Mouse (Mus musculus): ENCODE results near the gene Pxmp2. TPM values are rescaled to one million over a fixed set of nuclear protein-coding genes. Genes with fewer than 3 reads are reported as not detected.

The Pxmp2 gene
- polyA plus RNA-seq, 1 experiment from 2014 or later: 14.6 TPM

GRCm38 (mm10) chr5:110274846-110275245 is 11.1 kb downstream of the Pxmp2 start:
- no peak overlapping the region for H3K9ac ChIP-seq (ENCODE audit: low read length)
- H3K4me2 ChIP-seq (ENCODE audit: low read length): no peak overlapping the region
- ATAC-seq (ENCODE audit: insufficient number of reproducible peaks, insufficient read depth, low FRiP score, low read depth): no peak
- WGBS: 57% methylated on average over 2 of the region's 2 CpGs
- H3K27ac ChIP-seq (replicated peaks in 1 of 2; ENCODE audit: control insufficient read depth in 1 of 2, insufficient read depth in 1 of 2, low read depth in 2 of 2, low read length in 2 of 2): no peak overlapping the region
- H3K4me1 ChIP-seq (ENCODE audit: control insufficient read depth in 2 of 2, insufficient read depth in 2 of 2, low read length in 2 of 2): no peaks in the 10 kb centered on the region
- H3K9me3 ChIP-seq (ENCODE audit: control insufficient read depth, low read length): no peaks in the 10 kb centered on the region
- H3K27me3 ChIP-seq (ENCODE audit: control insufficient read depth, insufficient read depth, low read length): no peaks in the 10 kb centered on the region
- H3K36me3 ChIP-seq (ENCODE audit: control insufficient read depth, insufficient read depth, low read length): no peaks in the 10 kb centered on the region
- H3K4me3 ChIP-seq (ENCODE audit: control insufficient read depth in 1 of 2, insufficient read depth in 1 of 2, low read depth in 1 of 2, low read length in 2 of 2): no peak overlapping the region

- no peak for ATAC-seq (ENCODE audit: insufficient number of reproducible peaks, insufficient read depth, low FRiP score, low read depth)
- Histone ChIP-seq H3K4me3 (ENCODE audit: control insufficient read depth in 1 of 2, insufficient read depth in 1 of 2, low read depth in 1 of 2, low read length in 2 of 2) (no peak overlapping the region), H3K9ac (ENCODE audit: low read length) (no peak overlapping the region), H3K27me3 (ENCODE audit: control insufficient read depth, insufficient read depth, low read length) (no peaks in the 10 kb centered on the region), H3K36me3 (ENCODE audit: control insufficient read depth, insufficient read depth, low read length) (no peaks in the 10 kb centered on the region), H3K4me1 (ENCODE audit: control insufficient read depth in 2 of 2, insufficient read depth in 2 of 2, low read length in 2 of 2) (no peaks in the 10 kb centered on the region), H3K9me3 (ENCODE audit: control insufficient read depth, low read length) (no peaks in the 10 kb centered on the region), H3K27ac (replicated peaks in 1 of 2; ENCODE audit: control insufficient read depth in 1 of 2, insufficient read depth in 1 of 2, low read depth in 2 of 2, low read length in 2 of 2) (no peak overlapping the region), H3K4me2 (ENCODE audit: low read length) (no peak overlapping the region)
- WGBS: 75% methylated on average over 4 of the region's 4 CpGs
Observed at GRCm38 (mm10) chr5:110274147-110274546, 11.8 kb downstream of the Pxmp2 start.

GRCm38 (mm10) chr5:110270242-110270641 is 15.7 kb downstream of the Pxmp2 start:
- Histone ChIP-seq H3K36me3 (ENCODE audit: control insufficient read depth, insufficient read depth, low read length) (peaks cover 25% of the 10 kb centered on the region), H3K27ac (replicated peaks in 1 of 2; ENCODE audit: control insufficient read depth in 1 of 2, insufficient read depth in 1 of 2, low read depth in 2 of 2, low read length in 2 of 2) (no peak overlapping the region), H3K4me2 (ENCODE audit: low read length) (no peak overlapping the region), H3K4me3 (ENCODE audit: control insufficient read depth in 1 of 2, insufficient read depth in 1 of 2, low read depth in 1 of 2, low read length in 2 of 2) (no peak overlapping the region), H3K27me3 (ENCODE audit: control insufficient read depth, insufficient read depth, low read length) (no peaks in the 10 kb centered on the region), H3K4me1 (ENCODE audit: control insufficient read depth in 2 of 2, insufficient read depth in 2 of 2, low read length in 2 of 2) (peaks cover 3 to 8% of the 10 kb centered on the region in 2 experiments; a peak in 3 of 4 replicates), H3K9ac (ENCODE audit: low read length) (no peak overlapping the region), H3K9me3 (ENCODE audit: control insufficient read depth, low read length) (no peaks in the 10 kb centered on the region)
- no peak for ATAC-seq (ENCODE audit: insufficient number of reproducible peaks, insufficient read depth, low FRiP score, low read depth)
- 92% methylated on average over 6 of the region's 6 CpGs for WGBS

- Histone ChIP-seq H3K4me2 (ENCODE audit: low read length) (peak within 1 kb of the TSS; percentile 94), H3K9ac (ENCODE audit: low read length) (peak within 1 kb of the TSS; percentile 96), H3K36me3 (ENCODE audit: control insufficient read depth, insufficient read depth, low read length) (peaks cover 33% of the 10 kb centered on the region), H3K9me3 (ENCODE audit: control insufficient read depth, low read length) (no peaks in the 10 kb centered on the region), H3K4me3 (ENCODE audit: control insufficient read depth in 1 of 2, insufficient read depth in 1 of 2, low read depth in 1 of 2, low read length in 2 of 2) (peak within 1 kb of the TSS; percentile 86 to 97), H3K27me3 (ENCODE audit: control insufficient read depth, insufficient read depth, low read length) (no peaks in the 10 kb centered on the region), H3K4me1 (ENCODE audit: control insufficient read depth in 2 of 2, insufficient read depth in 2 of 2, low read length in 2 of 2) (peaks cover 3 to 8% of the 10 kb centered on the region in 2 experiments; a peak in 3 of 4 replicates), H3K27ac (replicated peaks in 1 of 2; ENCODE audit: control insufficient read depth in 1 of 2, insufficient read depth in 1 of 2, low read depth in 2 of 2, low read length in 2 of 2) (peak within 1 kb of the TSS in 1 of 2 experiments; percentile 71; a peak in 3 of 4 replicates)
- WGBS: 1% methylated on average over 52 of the region's 66 CpGs
- ATAC-seq (ENCODE audit: insufficient number of reproducible peaks, insufficient read depth, low FRiP score, low read depth): peak; percentile 84
Observed at GRCm38 (mm10) chr5:110269141-110270101, 16.6 kb downstream of the Pxmp2 start, which contains the start of gene Pgam5. TSS of gene Pgam5 (minus strand) at chr5:110269913.

GRCm38 (mm10) chr5:110266941-110267340 is 19.0 kb downstream of the Pxmp2 start:
- Histone ChIP-seq H3K27me3 (ENCODE audit: control insufficient read depth, insufficient read depth, low read length) (no peaks in the 10 kb centered on the region), H3K4me2 (ENCODE audit: low read length) (no peak overlapping the region), H3K4me3 (ENCODE audit: control insufficient read depth in 1 of 2, insufficient read depth in 1 of 2, low read depth in 1 of 2, low read length in 2 of 2) (no peak overlapping the region), H3K9me3 (ENCODE audit: control insufficient read depth, low read length) (no peaks in the 10 kb centered on the region), H3K27ac (replicated peaks in 1 of 2; ENCODE audit: control insufficient read depth in 1 of 2, insufficient read depth in 1 of 2, low read depth in 2 of 2, low read length in 2 of 2) (no peak overlapping the region), H3K4me1 (ENCODE audit: control insufficient read depth in 2 of 2, insufficient read depth in 2 of 2, low read length in 2 of 2) (peaks cover 3 to 8% of the 10 kb centered on the region in 2 experiments; a peak in 3 of 4 replicates), H3K9ac (ENCODE audit: low read length) (no peak overlapping the region), H3K36me3 (ENCODE audit: control insufficient read depth, insufficient read depth, low read length) (peaks cover 38% of the 10 kb centered on the region)
- no peak for ATAC-seq (ENCODE audit: insufficient number of reproducible peaks, insufficient read depth, low FRiP score, low read depth)
- WGBS: 86% methylated on average over 4 of the region's 4 CpGs

- no peaks in the 10 kb centered on the region for H3K27me3 ChIP-seq (ENCODE audit: control insufficient read depth, insufficient read depth, low read length)
- H3K36me3 ChIP-seq (ENCODE audit: control insufficient read depth, insufficient read depth, low read length): peaks cover 98% of the 10 kb centered on the region
- H3K9ac ChIP-seq (ENCODE audit: low read length): no peak overlapping the region
- no peak overlapping the region for H3K27ac ChIP-seq (replicated peaks in 1 of 2; ENCODE audit: control insufficient read depth in 1 of 2, insufficient read depth in 1 of 2, low read depth in 2 of 2, low read length in 2 of 2)
- H3K4me2 ChIP-seq (ENCODE audit: low read length): no peak overlapping the region
- H3K9me3 ChIP-seq (ENCODE audit: control insufficient read depth, low read length): no peaks in the 10 kb centered on the region
- no peak overlapping the region for H3K4me3 ChIP-seq (ENCODE audit: control insufficient read depth in 1 of 2, insufficient read depth in 1 of 2, low read depth in 1 of 2, low read length in 2 of 2)
- no peaks in the 10 kb centered on the region for H3K4me1 ChIP-seq (ENCODE audit: control insufficient read depth in 2 of 2, insufficient read depth in 2 of 2, low read length in 2 of 2)
- no peak for ATAC-seq (ENCODE audit: insufficient number of reproducible peaks, insufficient read depth, low FRiP score, low read depth)
- 54% methylated on average over 2 of the region's 2 CpGs for WGBS
Observed at GRCm38 (mm10) chr5:110244091-110244490, 41.9 kb downstream of the Pxmp2 start.

GRCm38 (mm10) chr5:110232346-110232745 is 53.6 kb downstream of the Pxmp2 start:
- H3K36me3 ChIP-seq (ENCODE audit: control insufficient read depth, insufficient read depth, low read length): peaks cover 38% of the 10 kb centered on the region

More at GRCm38 (mm10) chr5:110232346-110232745, 53.6 kb downstream of the Pxmp2 start:
- Histone ChIP-seq H3K9ac (ENCODE audit: low read length) (no peak overlapping the region), H3K4me3 (ENCODE audit: control insufficient read depth in 1 of 2, insufficient read depth in 1 of 2, low read depth in 1 of 2, low read length in 2 of 2) (peak overlapping the region in 1 of 2 experiments; percentile 97; a peak in 1 of 4 replicates), H3K9me3 (ENCODE audit: control insufficient read depth, low read length) (no peaks in the 10 kb centered on the region), H3K27me3 (ENCODE audit: control insufficient read depth, insufficient read depth, low read length) (no peaks in the 10 kb centered on the region), H3K4me2 (ENCODE audit: low read length) (peak overlapping the region; percentile 77), H3K27ac (replicated peaks in 1 of 2; ENCODE audit: control insufficient read depth in 1 of 2, insufficient read depth in 1 of 2, low read depth in 2 of 2, low read length in 2 of 2) (no peak overlapping the region), H3K4me1 (ENCODE audit: control insufficient read depth in 2 of 2, insufficient read depth in 2 of 2, low read length in 2 of 2) (peaks cover 2 to 13% of the 10 kb centered on the region in 2 experiments; a peak in 3 of 4 replicates)
- WGBS: 83% methylated on average over 6 of the region's 6 CpGs
- no peak for ATAC-seq (ENCODE audit: insufficient number of reproducible peaks, insufficient read depth, low FRiP score, low read depth)

Data from heart, embryonic 14.5 days (tissue).